Mouse (Mus musculus): Measurements from ENCODE around the gene 1700029H14Rik. TPM values are rescaled to one million over a fixed set of nuclear protein-coding genes. Genes with fewer than 3 reads are reported as not detected.

Gene 1700029H14Rik
- polyA plus RNA-seq, 1 experiment from 2014 or later = not detected

- no peaks in the 10 kb centered on the region for H3K9me3 ChIP-seq (ENCODE audit: control insufficient read depth, low read length)
- H3K27me3 ChIP-seq (replicated peaks; ENCODE audit: control insufficient read depth, insufficient read depth, low read length) = no peaks in the 10 kb centered on the region
- peaks cover 15% of the 10 kb centered on the region for H3K36me3 ChIP-seq (ENCODE audit: control insufficient read depth, insufficient read depth, low read length)
- no peak overlapping the region for H3K4me2 ChIP-seq (ENCODE audit: low read length)
- no peak for ATAC-seq
- H3K27ac ChIP-seq (ENCODE audit: low read depth, low read length) = no peak overlapping the region
- no peak overlapping the region for H3K9ac ChIP-seq (ENCODE audit: low read depth, low read length)
- 93% methylated on average over 6 of the region's 6 CpGs for WGBS
- H3K4me1 ChIP-seq (ENCODE audit: control insufficient read depth, insufficient read depth, low read depth, low read length) = no peaks in the 10 kb centered on the region
- H3K4me3 ChIP-seq (ENCODE audit: low read length) = no peak overlapping the region
These were observed 33.6 kb upstream of the 1700029H14Rik start for GRCm38 (mm10) chr8:13595861-13596260.

- ATAC-seq = no peak
- no peak overlapping the region for H3K9ac ChIP-seq (ENCODE audit: low read depth, low read length)
- H3K4me1 ChIP-seq (ENCODE audit: control insufficient read depth, insufficient read depth, low read depth, low read length) = no peaks in the 10 kb centered on the region
- 80% methylated on average over 11 of the region's 11 CpGs for WGBS
- H3K9me3 ChIP-seq (ENCODE audit: control insufficient read depth, low read length) = no peaks in the 10 kb centered on the region
- no peak overlapping the region for H3K27ac ChIP-seq (ENCODE audit: low read depth, low read length)
- peaks cover 15% of the 10 kb centered on the region for H3K36me3 ChIP-seq (ENCODE audit: control insufficient read depth, insufficient read depth, low read length)
- H3K27me3 ChIP-seq (replicated peaks; ENCODE audit: control insufficient read depth, insufficient read depth, low read length) = no peaks in the 10 kb centered on the region
- H3K4me3 ChIP-seq (ENCODE audit: low read length) = no peak overlapping the region
- H3K4me2 ChIP-seq (ENCODE audit: low read length) = no peak overlapping the region
These were observed 32.6 kb upstream of the 1700029H14Rik start for GRCm38 (mm10) chr8:13594884-13595323.

- no peaks in the 10 kb centered on the region for H3K9me3 ChIP-seq (ENCODE audit: control insufficient read depth, low read length)
- no peak overlapping the region for H3K4me2 ChIP-seq (ENCODE audit: low read length)
- no peaks in the 10 kb centered on the region for H3K4me1 ChIP-seq (ENCODE audit: control insufficient read depth, insufficient read depth, low read depth, low read length)
- no peak overlapping the region for H3K9ac ChIP-seq (ENCODE audit: low read depth, low read length)
- H3K36me3 ChIP-seq (ENCODE audit: control insufficient read depth, insufficient read depth, low read length) = peaks cover 15% of the 10 kb centered on the region
- no peak overlapping the region for H3K4me3 ChIP-seq (ENCODE audit: low read length)
- H3K27ac ChIP-seq (ENCODE audit: low read depth, low read length) = no peak overlapping the region
- 87% methylated on average over 8 of the region's 8 CpGs for WGBS
- no peak for ATAC-seq
- no peaks in the 10 kb centered on the region for H3K27me3 ChIP-seq (replicated peaks; ENCODE audit: control insufficient read depth, insufficient read depth, low read length)
These were observed 31.1 kb upstream of the 1700029H14Rik start for GRCm38 (mm10) chr8:13593340-13593739.

- H3K4me3 ChIP-seq (ENCODE audit: low read length) = no peak overlapping the region
- WGBS = 61% methylated on average over 6 of the region's 6 CpGs
- no peaks in the 10 kb centered on the region for H3K27me3 ChIP-seq (replicated peaks; ENCODE audit: control insufficient read depth, insufficient read depth, low read length)
- H3K9ac ChIP-seq (ENCODE audit: low read depth, low read length) = no peak overlapping the region
- no peaks in the 10 kb centered on the region for H3K9me3 ChIP-seq (ENCODE audit: control insufficient read depth, low read length)
- peak; percentile 89 for ATAC-seq
- H3K4me1 ChIP-seq (ENCODE audit: control insufficient read depth, insufficient read depth, low read depth, low read length) = no peaks in the 10 kb centered on the region
- H3K27ac ChIP-seq (ENCODE audit: low read depth, low read length) = no peak overlapping the region
- H3K4me2 ChIP-seq (ENCODE audit: low read length) = no peak overlapping the region
- peaks cover 4% of the 10 kb centered on the region for H3K36me3 ChIP-seq (ENCODE audit: control insufficient read depth, insufficient read depth, low read length)
These were observed 29.0 kb upstream of the 1700029H14Rik start for GRCm38 (mm10) chr8:13591246-13591645.

GRCm38 (mm10) chr8:13589071-13589470 lies 26.8 kb upstream of the 1700029H14Rik start:
- no peaks in the 10 kb centered on the region for H3K4me1 ChIP-seq (ENCODE audit: control insufficient read depth, insufficient read depth, low read depth, low read length)
- no peak overlapping the region for H3K9ac ChIP-seq (ENCODE audit: low read depth, low read length)
- no peak for ATAC-seq
- H3K4me2 ChIP-seq (ENCODE audit: low read length) = no peak overlapping the region
- no peak overlapping the region for H3K4me3 ChIP-seq (ENCODE audit: low read length)
- H3K36me3 ChIP-seq (ENCODE audit: control insufficient read depth, insufficient read depth, low read length) = peaks cover 14% of the 10 kb centered on the region
- H3K27me3 ChIP-seq (replicated peaks; ENCODE audit: control insufficient read depth, insufficient read depth, low read length) = no peaks in the 10 kb centered on the region
- WGBS = 84% methylated on average over 6 of the region's 6 CpGs
- H3K9me3 ChIP-seq (ENCODE audit: control insufficient read depth, low read length) = no peaks in the 10 kb centered on the region
- no peak overlapping the region for H3K27ac ChIP-seq (ENCODE audit: low read depth, low read length)

GRCm38 (mm10) chr8:13584652-13585051 lies 22.4 kb upstream of the 1700029H14Rik start:
- H3K4me2 ChIP-seq (ENCODE audit: low read length) = no peak overlapping the region
- H3K9ac ChIP-seq (ENCODE audit: low read depth, low read length) = no peak overlapping the region
- no peaks in the 10 kb centered on the region for H3K4me1 ChIP-seq (ENCODE audit: control insufficient read depth, insufficient read depth, low read depth, low read length)
- WGBS = 86% methylated on average over 8 of the region's 8 CpGs
- peaks cover 39% of the 10 kb centered on the region for H3K36me3 ChIP-seq (ENCODE audit: control insufficient read depth, insufficient read depth, low read length)
- no peak for ATAC-seq
- H3K4me3 ChIP-seq (ENCODE audit: low read length) = no peak overlapping the region
- H3K27ac ChIP-seq (ENCODE audit: low read depth, low read length) = no peak overlapping the region
- H3K27me3 ChIP-seq (replicated peaks; ENCODE audit: control insufficient read depth, insufficient read depth, low read length) = no peaks in the 10 kb centered on the region
- no peaks in the 10 kb centered on the region for H3K9me3 ChIP-seq (ENCODE audit: control insufficient read depth, low read length)

- Histone ChIP-seq H3K4me2 (ENCODE audit: low read length) (no peak overlapping the region), H3K36me3 (ENCODE audit: control insufficient read depth, insufficient read depth, low read length) (peaks cover 44% of the 10 kb centered on the region), H3K4me1 (ENCODE audit: control insufficient read depth, insufficient read depth, low read depth, low read length) (no peaks in the 10 kb centered on the region), H3K9ac (ENCODE audit: low read depth, low read length) (no peak overlapping the region), H3K9me3 (ENCODE audit: control insufficient read depth, low read length) (no peaks in the 10 kb centered on the region), H3K27ac (ENCODE audit: low read depth, low read length) (no peak overlapping the region), H3K4me3 (ENCODE audit: low read length) (no peak overlapping the region), H3K27me3 (replicated peaks; ENCODE audit: control insufficient read depth, insufficient read depth, low read length) (no peaks in the 10 kb centered on the region)
- 95% methylated on average over 6 of the region's 6 CpGs for WGBS
- ATAC-seq = no peak
These were observed 15.6 kb upstream of the 1700029H14Rik start for GRCm38 (mm10) chr8:13577869-13578268.

GRCm38 (mm10) chr8:13571999-13572398 lies 9.7 kb upstream of the 1700029H14Rik start:
- no peaks in the 10 kb centered on the region for H3K9me3 ChIP-seq (ENCODE audit: control insufficient read depth, low read length)
- H3K27me3 ChIP-seq (replicated peaks; ENCODE audit: control insufficient read depth, insufficient read depth, low read length) = no peaks in the 10 kb centered on the region
- no peak overlapping the region for H3K4me2 ChIP-seq (ENCODE audit: low read length)
- no peak overlapping the region for H3K4me3 ChIP-seq (ENCODE audit: low read length)
- H3K4me1 ChIP-seq (ENCODE audit: control insufficient read depth, insufficient read depth, low read depth, low read length) = no peaks in the 10 kb centered on the region
- no peak for ATAC-seq
- H3K27ac ChIP-seq (ENCODE audit: low read depth, low read length) = no peak overlapping the region
- 92% methylated on average over 11 of the region's 11 CpGs for whole genome bisulfite sequencing
- H3K36me3 ChIP-seq (ENCODE audit: control insufficient read depth, insufficient read depth, low read length) = peaks cover 19% of the 10 kb centered on the region
- H3K9ac ChIP-seq (ENCODE audit: low read depth, low read length) = no peak overlapping the region

GRCm38 (mm10) chr8:13557526-13557925 lies 4.7 kb downstream of the 1700029H14Rik start:
- no peak for ATAC-seq
- H3K9me3 ChIP-seq (ENCODE audit: control insufficient read depth, low read length) = no peaks in the 10 kb centered on the region

GRCm38 (mm10) chr8:13551574-13551830 lies 10.8 kb downstream of the 1700029H14Rik start:
- no peak overlapping the region for H3K4me3 ChIP-seq (ENCODE audit: low read length)
- no peaks in the 10 kb centered on the region for H3K27me3 ChIP-seq (replicated peaks; ENCODE audit: control insufficient read depth, insufficient read depth, low read length)
- no peak overlapping the region for H3K9ac ChIP-seq (ENCODE audit: low read depth, low read length)
- H3K27ac ChIP-seq (ENCODE audit: low read depth, low read length) = no peak overlapping the region
- H3K4me2 ChIP-seq (ENCODE audit: low read length) = no peak overlapping the region
- no peaks in the 10 kb centered on the region for H3K36me3 ChIP-seq (ENCODE audit: control insufficient read depth, insufficient read depth, low read length)
- no peak for ATAC-seq
- H3K9me3 ChIP-seq (ENCODE audit: control insufficient read depth, low read length) = no peaks in the 10 kb centered on the region
- 86% methylated on average over 6 of the region's 6 CpGs for WGBS
- H3K4me1 ChIP-seq (ENCODE audit: control insufficient read depth, insufficient read depth, low read depth, low read length) = peaks cover 2% of the 10 kb centered on the region; the same call in 1 of the 2 replicates

More at GRCm38 (mm10) chr8:13557526-13557925, 4.7 kb downstream of the 1700029H14Rik start:
- Histone ChIP-seq H3K27ac (ENCODE audit: low read depth, low read length) (no peak overlapping the region), H3K4me2 (ENCODE audit: low read length) (no peak overlapping the region), H3K4me1 (ENCODE audit: control insufficient read depth, insufficient read depth, low read depth, low read length) (no peaks in the 10 kb centered on the region), H3K4me3 (ENCODE audit: low read length) (no peak overlapping the region), H3K27me3 (replicated peaks; ENCODE audit: control insufficient read depth, insufficient read depth, low read length) (no peaks in the 10 kb centered on the region), H3K9ac (ENCODE audit: low read depth, low read length) (no peak overlapping the region), H3K36me3 (ENCODE audit: control insufficient read depth, insufficient read depth, low read length) (no peaks in the 10 kb centered on the region)
- 82% methylated on average over 2 of the region's 2 CpGs for WGBS

All from hindbrain, embryonic 16.5 days (tissue).